Mouse (Mus musculus) E14TG2a.4 (cell line): ENCODE measurements at regions not wholly inside any gene's neighbourhood (a gene's known extent, or its start where the extent isn't known, plus 50 kb on each side); places are given as distances from the start of the nearest gene placed in this dataset.

ENCODE experiments used
- CTCF ChIP-seq: conservative IDR thresholded peaks from 2 replicates; pipeline ENCODE4 v1.5.1; 2014; ENCODE audit warnings: low read length
- NANOG ChIP-seq: IDR thresholded peaks from 2 replicates; pipeline ENCODE4 v1.6.1; 2014; ENCODE audit warnings: borderline replicate concordance, low read length, mixed read lengths
- POU5F1 ChIP-seq: IDR thresholded peaks from 2 replicates; pipeline ENCODE4 v1.6.1; 2014; ENCODE audit warnings: low read length, borderline replicate concordance

DNA sequence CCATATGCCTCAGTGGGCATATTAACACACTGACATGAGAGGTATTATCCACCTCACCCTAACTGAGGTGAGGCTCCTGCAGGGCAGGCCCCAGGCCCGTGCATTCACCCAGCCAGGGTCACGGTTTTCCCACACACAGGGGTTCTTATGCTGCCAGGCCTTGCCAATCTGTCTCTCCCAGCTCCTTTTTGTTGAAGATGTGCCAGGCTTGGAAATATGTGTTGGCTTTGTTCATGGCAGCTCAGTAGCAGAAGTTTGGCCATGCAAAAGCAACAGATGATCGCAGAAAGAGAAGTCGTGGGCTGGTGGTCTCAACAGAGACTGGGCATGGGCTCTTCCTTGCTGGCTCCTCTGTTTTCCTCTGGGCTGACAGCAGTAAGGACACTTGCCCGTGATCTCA is 238.0 kb downstream of the Glrx3 start:
- no peak for TF ChIP-seq CTCF
- TF ChIP-seq POU5F1: no peak
- no peak for TF ChIP-seq NANOG
